Mouse (Mus musculus): ENCODE measurements around the gene 1700013F07Rik. TPM values are rescaled to one million over a fixed set of nuclear protein-coding genes. Genes with fewer than 3 reads are reported as not detected.
A peak's percentile ranks its signal among the peaks of the same experiment; 100 is the strongest.

Gene 1700013F07Rik
- polyA plus RNA-seq, 1 experiment from 2014 or later = 0.65 TPM

GRCm38 (mm10) chr3:108572309-108573010 is 38.5 kb downstream of the 1700013F07Rik start:
- Histone ChIP-seq H3K9me3 (ENCODE audit: control insufficient read depth, low read depth, low read length) (no peaks in the 10 kb centered on the region), H3K9ac (replicated peaks; ENCODE audit: low read depth, low read length) (peak overlapping the region; percentile 49; the same call in 1 of the 2 replicates), H3K4me2 (replicated peaks; ENCODE audit: low read depth, low read length) (peak overlapping the region; percentile 59), H3K27ac (ENCODE audit: low read length) (no peak overlapping the region), H3K36me3 (ENCODE audit: control insufficient read depth, insufficient read depth, low read length) (no peaks in the 10 kb centered on the region), H3K4me1 (ENCODE audit: control insufficient read depth, insufficient read depth, low read length) (0 out of 2 replicates have a peak, but pooled peaks cover 2% of the 10 kb centered on the region), H3K27me3 (ENCODE audit: control insufficient read depth, insufficient read depth, low read length) (no peaks in the 10 kb centered on the region), H3K4me3 (ENCODE audit: low read depth, low read length) (peak overlapping the region; percentile 50)
- no peak for ATAC-seq (ENCODE audit: insufficient number of reproducible peaks, insufficient read depth, low FRiP score, low read depth)
- WGBS = 52% methylated on average over 18 of the region's 18 CpGs

DNA sequence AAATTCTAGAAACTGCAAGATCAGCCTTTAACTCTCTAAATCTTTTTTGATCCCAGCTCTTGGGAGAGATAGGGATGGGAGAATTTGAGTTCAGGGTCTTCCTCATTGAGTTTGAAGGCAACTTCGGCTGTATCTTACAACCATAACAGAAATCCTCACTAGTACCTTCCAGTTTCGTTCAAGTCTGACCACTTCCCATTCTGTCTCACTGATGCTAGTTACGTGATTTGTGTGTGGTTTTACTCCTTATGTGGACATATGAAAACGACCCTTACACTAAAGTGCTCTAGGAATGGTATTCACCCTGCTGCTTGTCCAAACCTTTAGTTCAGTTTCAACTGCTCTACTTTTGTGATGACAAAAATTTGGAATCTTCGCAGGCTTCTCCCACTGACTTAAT is 40.1 kb downstream of the 1700013F07Rik start:
- H3K9ac ChIP-seq (replicated peaks; ENCODE audit: low read depth, low read length) = no peak overlapping the region
- 90% methylated on average over 5 of the region's 5 CpGs for WGBS
- no peak overlapping the region for H3K4me2 ChIP-seq (replicated peaks; ENCODE audit: low read depth, low read length)
- 0 out of 2 replicates have a peak, but pooled peaks cover 2% of the 10 kb centered on the region for H3K4me1 ChIP-seq (ENCODE audit: control insufficient read depth, insufficient read depth, low read length)
- H3K9me3 ChIP-seq (ENCODE audit: control insufficient read depth, low read depth, low read length) = no peaks in the 10 kb centered on the region
- no peak overlapping the region for H3K4me3 ChIP-seq (ENCODE audit: low read depth, low read length)
- no peak for ATAC-seq (ENCODE audit: insufficient number of reproducible peaks, insufficient read depth, low FRiP score, low read depth)
- H3K27ac ChIP-seq (ENCODE audit: low read length) = no peak overlapping the region
- 0 out of 2 replicates have a peak, but pooled peaks cover 1% of the 10 kb centered on the region for H3K36me3 ChIP-seq (ENCODE audit: control insufficient read depth, insufficient read depth, low read length)
- no peaks in the 10 kb centered on the region for H3K27me3 ChIP-seq (ENCODE audit: control insufficient read depth, insufficient read depth, low read length)

DNA sequence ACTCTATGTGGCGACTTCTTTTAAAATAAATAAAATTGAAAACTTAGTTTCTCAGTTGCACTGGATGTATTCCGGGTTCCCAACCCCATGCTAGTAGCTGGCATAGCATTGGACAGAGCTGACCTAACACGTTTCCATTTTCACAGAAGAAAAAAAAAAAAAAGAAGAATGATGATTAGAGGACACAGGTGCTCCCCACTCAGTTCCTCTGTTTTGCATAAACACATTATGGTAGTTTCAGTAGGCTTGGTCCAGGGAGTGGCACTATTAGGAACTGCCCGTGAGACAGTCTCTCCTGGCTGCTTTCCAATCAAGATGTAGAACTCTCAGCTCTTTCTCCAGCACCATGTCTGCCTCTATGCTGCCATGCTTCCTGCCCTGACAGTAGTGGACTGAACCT is 50.6 kb downstream of the 1700013F07Rik start:
- H3K27ac ChIP-seq (ENCODE audit: low read length) = no peak overlapping the region
- no peak overlapping the region for H3K4me2 ChIP-seq (replicated peaks; ENCODE audit: low read depth, low read length)
- no peak overlapping the region for H3K4me3 ChIP-seq (ENCODE audit: low read depth, low read length)
- no peaks in the 10 kb centered on the region for H3K36me3 ChIP-seq (ENCODE audit: control insufficient read depth, insufficient read depth, low read length)
- 75% methylated on average over 4 of the region's 4 CpGs for WGBS
- H3K9ac ChIP-seq (replicated peaks; ENCODE audit: low read depth, low read length) = no peak overlapping the region
- no peak for ATAC-seq (ENCODE audit: insufficient number of reproducible peaks, insufficient read depth, low FRiP score, low read depth)
- H3K9me3 ChIP-seq (ENCODE audit: control insufficient read depth, low read depth, low read length) = no peaks in the 10 kb centered on the region
- no peaks in the 10 kb centered on the region for H3K4me1 ChIP-seq (ENCODE audit: control insufficient read depth, insufficient read depth, low read length)
- no peaks in the 10 kb centered on the region for H3K27me3 ChIP-seq (ENCODE audit: control insufficient read depth, insufficient read depth, low read length)

GRCm38 (mm10) chr3:108588446-108588845 is 54.5 kb downstream of the 1700013F07Rik start:
- H3K36me3 ChIP-seq (ENCODE audit: control insufficient read depth, insufficient read depth, low read length) = no peaks in the 10 kb centered on the region
- no peak overlapping the region for H3K9ac ChIP-seq (replicated peaks; ENCODE audit: low read depth, low read length)
- H3K4me1 ChIP-seq (ENCODE audit: control insufficient read depth, insufficient read depth, low read length) = peaks cover 7% of the 10 kb centered on the region; the same call in 1 of the 2 replicates
- no peaks in the 10 kb centered on the region for H3K27me3 ChIP-seq (ENCODE audit: control insufficient read depth, insufficient read depth, low read length)
- ATAC-seq (ENCODE audit: insufficient number of reproducible peaks, insufficient read depth, low FRiP score, low read depth) = no peak
- H3K4me3 ChIP-seq (ENCODE audit: low read depth, low read length) = no peak overlapping the region
- no peak overlapping the region for H3K4me2 ChIP-seq (replicated peaks; ENCODE audit: low read depth, low read length)
- H3K27ac ChIP-seq (ENCODE audit: low read length) = no peak overlapping the region
- no peaks in the 10 kb centered on the region for H3K9me3 ChIP-seq (ENCODE audit: control insufficient read depth, low read depth, low read length)
- WGBS = 51% methylated on average over 2 of the region's 2 CpGs

DNA sequence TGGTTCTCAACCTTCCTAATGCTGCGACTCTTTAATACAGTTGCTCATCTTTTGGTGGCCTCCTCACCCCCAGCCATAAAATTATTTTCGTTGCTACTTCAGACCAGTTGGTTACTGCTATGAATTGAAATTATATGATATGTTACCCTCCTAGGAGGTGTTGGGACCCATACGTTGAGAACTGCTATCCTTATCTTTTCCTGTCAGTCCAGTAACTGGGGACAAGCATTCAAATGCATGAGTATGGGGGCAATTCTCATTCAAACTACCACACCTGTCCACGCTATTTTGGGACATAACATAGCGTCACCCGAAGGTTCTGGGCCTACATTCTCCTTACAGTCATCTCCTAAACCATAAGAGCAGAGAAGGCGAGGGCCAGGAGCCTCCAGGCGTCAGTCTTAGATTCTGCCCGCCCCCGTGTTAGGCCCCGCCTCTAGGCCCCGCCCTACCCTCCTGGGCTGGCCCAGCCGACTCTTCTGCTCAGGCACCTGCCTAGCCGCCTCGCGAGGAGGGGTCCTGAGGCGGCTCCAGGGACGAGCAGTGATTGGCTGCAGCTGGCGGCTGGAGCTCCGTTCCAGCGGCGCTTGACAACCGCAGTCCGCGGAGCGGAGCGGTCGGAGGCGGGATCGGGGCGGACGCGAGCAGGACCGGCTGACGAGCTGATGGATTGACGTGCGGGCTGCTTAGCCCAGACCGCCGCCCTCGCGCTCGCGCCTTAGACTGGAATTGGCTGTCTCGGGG is 57.0 kb downstream of the 1700013F07Rik start, which contains the start of gene Wdr47:
Gene Wdr47 (plus strand): TSS at position 494 of the 744 bp plus-strand sequence.
- Histone ChIP-seq H3K4me2 (replicated peaks; ENCODE audit: low read depth, low read length) (peak within 1 kb of the TSS; percentile 95), H3K27ac (ENCODE audit: low read length) (peak within 1 kb of the TSS; percentile 71), H3K27me3 (ENCODE audit: control insufficient read depth, insufficient read depth, low read length) (no peaks in the 10 kb centered on the region), H3K4me3 (ENCODE audit: low read depth, low read length) (peak within 1 kb of the TSS; percentile 55), H3K9ac (replicated peaks; ENCODE audit: low read depth, low read length) (peak within 1 kb of the TSS; percentile 43), H3K9me3 (ENCODE audit: control insufficient read depth, low read depth, low read length) (no peaks in the 10 kb centered on the region), H3K4me1 (ENCODE audit: control insufficient read depth, insufficient read depth, low read length) (peaks cover 7% of the 10 kb centered on the region; the same call in 1 of the 2 replicates), H3K36me3 (ENCODE audit: control insufficient read depth, insufficient read depth, low read length) (no peaks in the 10 kb centered on the region)
- ATAC-seq (ENCODE audit: insufficient number of reproducible peaks, insufficient read depth, low FRiP score, low read depth) = peak; percentile 100
- WGBS = 5% methylated on average over 44 of the region's 44 CpGs

DNA sequence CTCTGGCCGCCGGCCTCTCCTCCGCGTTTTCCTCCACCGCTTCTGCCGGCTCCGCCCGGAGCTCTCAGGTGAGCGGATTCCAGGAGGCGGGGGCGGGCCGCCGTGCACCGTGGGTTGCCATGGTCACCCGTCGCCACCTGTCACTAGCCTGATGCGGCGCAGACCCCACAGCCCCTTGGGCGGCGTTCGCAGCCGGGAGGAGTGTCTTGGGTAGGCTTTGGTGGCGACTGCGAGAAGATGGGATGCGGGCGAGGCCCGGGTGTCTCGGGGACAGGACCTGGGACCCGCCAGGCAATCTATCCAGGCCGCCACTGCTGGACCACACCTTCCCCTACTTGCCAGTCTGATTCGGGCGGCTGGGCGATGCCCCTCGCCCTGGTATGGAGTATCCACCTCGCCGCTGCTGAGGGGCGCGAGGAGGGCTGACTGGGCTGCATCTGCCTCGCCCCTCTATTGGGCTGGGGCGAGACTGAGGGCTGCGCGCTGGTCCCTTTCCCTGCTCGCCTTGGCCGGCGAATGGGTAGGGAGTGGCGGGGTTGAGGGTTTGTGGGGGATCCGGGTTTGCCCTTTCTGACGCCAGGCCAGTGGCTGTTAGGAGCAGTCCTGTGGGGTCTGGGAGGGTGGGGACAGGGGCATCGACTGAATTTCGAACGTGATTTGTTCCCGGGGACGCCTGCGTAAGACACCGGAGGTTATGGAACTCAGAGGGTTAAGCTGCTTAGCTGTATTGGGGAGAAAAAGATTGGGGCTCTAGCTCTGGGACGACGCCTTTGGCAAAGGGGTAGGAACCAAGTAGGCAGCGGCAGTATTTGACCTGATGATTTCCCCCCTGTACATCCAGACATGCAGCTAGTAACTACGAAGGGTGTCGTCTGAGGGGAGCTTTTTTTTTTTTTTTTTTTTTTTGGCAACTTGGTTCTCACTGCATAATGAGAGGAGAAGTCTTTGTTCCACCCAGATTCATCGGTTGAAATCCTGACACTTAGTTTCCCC is 57.9 kb downstream of the 1700013F07Rik start:
- peak; percentile 80 for ATAC-seq (ENCODE audit: insufficient number of reproducible peaks, insufficient read depth, low FRiP score, low read depth)
- H3K9ac ChIP-seq (replicated peaks; ENCODE audit: low read depth, low read length) = peak overlapping the region; percentile 43
- no peaks in the 10 kb centered on the region for H3K9me3 ChIP-seq (ENCODE audit: control insufficient read depth, low read depth, low read length)
- no peaks in the 10 kb centered on the region for H3K27me3 ChIP-seq (ENCODE audit: control insufficient read depth, insufficient read depth, low read length)
- peak overlapping the region; percentile 95 for H3K4me2 ChIP-seq (replicated peaks; ENCODE audit: low read depth, low read length)
- no peaks in the 10 kb centered on the region for H3K36me3 ChIP-seq (ENCODE audit: control insufficient read depth, insufficient read depth, low read length)
- WGBS = under 1% methylated on average over 61 of the region's 61 CpGs
- peak overlapping the region; percentile 71 for H3K27ac ChIP-seq (ENCODE audit: low read length)
- peaks cover 7% of the 10 kb centered on the region; the same call in 1 of the 2 replicates for H3K4me1 ChIP-seq (ENCODE audit: control insufficient read depth, insufficient read depth, low read length)
- peak overlapping the region; percentile 55 for H3K4me3 ChIP-seq (ENCODE audit: low read depth, low read length)

Data from stomach, embryonic 14.5 days (tissue).